Mouse (Mus musculus) layer of hippocampus, postnatal 25 days (tissue): ENCODE measurements at regions not wholly inside any gene's neighbourhood (a gene's known extent, or its start where the extent isn't known, plus 50 kb on each side); places are given as distances from the start of the nearest gene placed in this dataset.

Experiments
- DNase-seq, 2 experiments: peaks; one replicate each; pipeline ENCODE4 v3.0.0; 2022; ENCODE audit warnings: mixed read lengths in 2 of 2, low spot score in 1 of 2; ENCODE audit errors: extremely low spot score in 1 of 2

- no peak for DNase-seq
These were observed 112.4 kb upstream of the Cited2 start for GRCm38 (mm10) chr10:17610592-17610991.

DNA sequence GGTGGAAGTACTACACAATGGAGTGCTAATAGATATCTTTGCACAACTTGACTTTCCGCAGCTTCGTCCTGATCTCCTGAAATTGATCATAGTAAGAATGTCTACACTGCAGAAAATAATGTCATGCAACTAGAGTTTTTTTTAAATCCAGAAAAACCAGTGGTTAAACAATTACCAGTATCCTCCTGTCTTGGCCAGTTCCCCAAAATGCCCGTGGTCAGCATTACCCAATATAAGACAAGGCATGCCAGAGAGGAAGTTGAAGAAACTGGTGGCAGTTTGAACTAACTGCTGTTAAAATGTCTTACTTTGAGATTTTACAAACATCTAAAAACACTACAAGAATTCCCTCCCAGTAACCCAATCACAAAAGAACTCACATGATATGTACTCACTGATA is 109.7 kb upstream of the Cited2 start:
- DNase-seq, result no peak

DNA sequence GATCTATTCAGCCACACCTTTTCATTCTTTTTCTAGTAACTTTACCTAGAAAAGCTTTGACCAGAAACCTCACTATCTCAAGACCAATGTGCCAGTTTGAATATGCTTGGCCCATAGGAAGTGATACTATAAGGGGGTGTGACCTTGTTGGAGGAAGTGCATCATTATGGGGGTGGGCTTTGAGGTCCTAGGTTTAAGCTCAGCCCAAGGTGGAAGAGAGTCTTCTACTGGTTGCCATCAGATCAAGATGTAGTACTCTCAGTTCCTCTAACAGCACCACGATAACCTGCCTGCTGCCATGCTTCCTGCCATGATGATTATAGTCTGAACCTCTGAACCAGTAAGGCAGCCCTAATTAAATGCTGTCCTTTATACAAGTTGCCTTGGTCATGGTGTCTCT is 105.0 kb upstream of the Cited2 start:
- no peak for DNase-seq

DNA sequence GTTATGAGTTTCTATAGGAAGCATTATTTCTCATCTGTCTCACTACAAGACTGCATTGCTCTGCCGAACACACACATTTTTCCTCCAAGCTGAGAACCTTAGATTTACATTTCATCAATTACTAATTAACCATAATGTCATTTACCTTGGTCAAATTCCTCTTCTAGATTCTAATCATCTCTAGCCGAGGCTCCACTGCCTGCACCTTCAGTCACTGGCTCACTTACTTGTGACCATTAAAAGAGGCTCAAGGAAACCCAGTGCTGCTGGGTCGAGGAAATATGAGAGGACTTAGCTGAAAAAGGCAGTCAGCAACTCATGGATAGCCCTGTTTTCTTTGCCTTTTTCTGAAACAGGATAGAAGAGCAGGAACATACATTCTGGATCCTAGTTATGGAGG is 103.4 kb upstream of the Cited2 start:
- DNase-seq, result no peak

DNA sequence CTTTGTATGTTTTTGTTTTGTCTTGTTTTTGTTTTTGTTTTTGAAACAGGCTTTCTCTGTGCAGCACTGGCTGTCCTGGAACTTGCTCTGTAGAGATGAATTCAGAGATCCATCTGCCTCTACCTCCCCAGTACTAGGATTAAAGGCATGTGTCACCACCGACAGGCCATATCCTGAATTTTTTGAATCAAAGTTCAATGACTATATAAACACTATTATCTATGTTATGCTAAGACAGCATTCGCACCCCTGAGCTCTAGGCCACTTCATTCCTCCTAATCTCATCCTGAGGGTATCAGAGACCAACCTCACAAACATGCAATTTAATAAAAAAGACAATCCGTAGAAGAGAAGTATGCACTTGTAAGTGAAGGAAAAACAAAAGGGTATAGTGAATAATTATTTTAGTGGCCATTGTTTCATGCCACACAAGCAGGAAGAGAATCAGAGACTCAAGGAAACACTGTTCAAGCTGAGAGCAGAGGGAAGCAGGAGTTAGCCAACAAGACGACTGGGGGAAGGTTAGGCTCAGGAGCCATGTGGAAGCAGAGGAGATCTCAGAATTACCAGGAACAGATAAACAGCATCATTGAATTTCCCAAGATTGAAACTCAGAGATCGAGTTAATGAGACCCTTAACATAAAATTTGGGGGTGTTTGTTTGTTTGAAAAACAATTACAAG is 101.2 kb upstream of the Cited2 start:
- DNase-seq, result no peak

GRCm38 (mm10) chr10:17622802-17623201 is 100.2 kb upstream of the Cited2 start:
- DNase-seq, result no peak

DNA sequence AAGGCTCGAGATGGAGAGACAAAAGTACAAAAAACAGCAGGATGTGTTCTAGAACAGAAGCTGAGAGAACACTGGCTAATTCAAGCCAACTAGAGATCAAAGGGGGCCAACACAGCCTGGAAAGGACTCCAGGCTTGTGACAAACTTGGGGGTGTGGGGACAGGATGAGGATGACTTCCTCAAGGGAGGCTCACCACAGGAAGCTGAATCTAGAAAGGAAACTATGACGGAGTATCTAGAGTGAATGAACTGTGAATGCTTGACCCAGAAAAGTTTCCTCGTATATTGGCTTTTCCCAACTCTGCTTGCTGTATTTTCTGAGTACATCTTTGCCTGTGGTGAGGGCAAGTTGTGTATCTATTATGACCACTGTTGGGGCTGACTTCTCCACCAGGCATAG is 93.3 kb upstream of the Cited2 start:
- no peak for DNase-seq

DNA sequence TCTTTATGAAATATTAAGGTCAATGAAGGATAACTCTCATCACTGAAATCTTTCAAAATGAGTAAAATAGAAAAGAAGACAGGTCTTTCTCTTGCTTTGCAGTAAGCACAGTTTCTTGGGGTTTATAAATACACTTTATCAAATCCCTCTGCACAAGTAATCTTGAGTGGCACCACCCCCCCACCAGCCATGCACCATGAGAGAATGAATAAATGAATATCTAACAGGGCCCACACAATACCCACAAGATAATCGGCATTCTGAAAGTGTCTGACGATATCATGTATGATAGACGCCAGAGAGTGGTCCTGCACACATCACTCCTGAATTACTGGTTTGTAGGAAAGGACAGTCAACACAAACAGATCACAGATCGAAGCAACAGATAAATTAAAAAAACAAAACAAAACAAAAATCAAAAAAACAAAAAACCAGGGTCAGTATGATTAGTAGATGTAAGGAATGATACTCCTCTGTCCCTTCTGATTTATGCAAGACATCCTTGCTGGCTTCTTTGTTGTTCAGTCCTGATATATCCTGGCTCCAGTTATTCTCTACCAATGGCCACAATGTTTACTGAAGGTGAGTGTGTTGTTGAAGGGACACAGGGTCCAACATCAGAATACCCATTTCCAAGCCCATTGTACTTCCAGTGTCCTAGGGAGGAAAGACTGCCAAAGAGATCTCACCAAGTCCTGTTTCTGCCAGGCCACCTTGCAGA is 92.0 kb upstream of the Cited2 start:
- no peak for DNase-seq

DNA sequence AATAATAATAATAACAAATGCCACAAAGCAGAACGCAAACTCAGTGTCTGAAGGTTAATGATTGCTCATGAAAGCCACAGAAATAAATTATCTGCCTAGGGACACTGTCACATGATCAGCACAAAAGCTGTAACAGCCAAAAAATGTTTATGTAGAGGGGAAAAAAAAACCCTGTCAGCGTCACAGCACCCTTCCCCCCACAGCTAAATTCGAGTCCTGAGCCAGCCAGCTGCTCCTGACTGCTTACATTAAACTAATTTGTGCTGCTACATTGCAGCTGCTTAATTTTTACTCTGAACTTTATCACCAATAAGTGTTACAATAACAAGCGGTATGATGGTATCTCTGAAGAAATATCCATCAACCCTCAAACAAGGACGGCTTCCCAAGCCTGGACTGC is 91.2 kb upstream of the Cited2 start:
- no peak for DNase-seq

DNA sequence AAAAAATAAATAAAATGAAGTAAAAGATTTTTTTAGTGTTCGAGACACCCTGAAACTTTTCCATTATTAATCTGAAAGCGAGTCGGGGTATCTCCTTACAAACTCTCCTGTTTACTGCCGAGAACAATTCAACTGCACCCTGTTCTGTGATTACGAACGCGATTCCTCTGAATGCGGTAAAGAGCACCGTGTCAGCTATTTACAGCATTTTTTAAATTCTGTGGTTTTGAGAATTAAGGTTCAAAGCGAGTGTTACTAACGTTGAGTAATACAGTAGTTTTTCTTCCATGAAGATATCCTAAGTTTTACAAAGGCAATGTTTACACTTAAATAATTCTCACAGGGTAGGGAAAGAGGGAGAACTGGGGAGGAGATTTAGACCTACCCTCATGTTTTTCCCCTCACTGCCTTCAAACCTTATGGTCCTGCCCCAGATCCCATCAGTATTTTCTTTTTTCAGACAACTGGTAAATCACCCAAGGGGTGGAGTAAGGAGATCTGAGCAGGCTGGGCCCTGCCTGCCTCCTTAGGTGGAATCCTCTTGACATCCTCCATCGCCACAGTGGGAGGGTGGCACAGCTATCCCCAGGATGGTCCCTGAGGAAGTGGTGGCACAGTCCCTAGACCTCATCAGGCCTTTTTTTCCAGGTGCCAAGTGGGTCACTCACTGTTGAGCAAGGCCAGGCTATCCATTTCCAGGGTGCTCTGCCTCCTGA is 89.9 kb upstream of the Cited2 start:
- DNase-seq, result no peak

GRCm38 (mm10) chr10:17645363-17645762 is 77.7 kb upstream of the Cited2 start:
- no peak for DNase-seq

DNA sequence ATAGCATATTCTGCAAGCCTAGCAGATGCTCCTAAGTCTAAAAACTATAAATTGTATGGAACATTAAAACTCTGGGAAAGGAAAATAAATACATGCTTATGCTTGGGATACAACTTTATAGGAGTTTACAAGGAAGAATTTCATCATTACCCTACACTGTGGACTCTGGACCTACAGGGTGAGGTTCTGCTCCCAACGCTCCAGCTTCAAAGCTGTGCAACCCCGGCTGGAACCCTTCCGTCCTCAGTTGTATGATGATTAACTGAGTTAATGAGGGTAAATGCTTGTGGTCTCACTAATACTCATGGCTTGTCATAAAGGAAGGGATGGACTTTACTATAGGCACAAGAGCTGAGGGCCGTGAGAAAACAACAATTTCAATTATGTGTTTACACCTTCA is 76.6 kb upstream of the Cited2 start:
- DNase-seq, result no peak

- DNase-seq, result no peak
These were observed 74.9 kb upstream of the Cited2 start for GRCm38 (mm10) chr10:17648077-17648476.

- no peak for DNase-seq
These were observed 71.8 kb upstream of the Cited2 start for GRCm38 (mm10) chr10:17650997-17651750.

DNA sequence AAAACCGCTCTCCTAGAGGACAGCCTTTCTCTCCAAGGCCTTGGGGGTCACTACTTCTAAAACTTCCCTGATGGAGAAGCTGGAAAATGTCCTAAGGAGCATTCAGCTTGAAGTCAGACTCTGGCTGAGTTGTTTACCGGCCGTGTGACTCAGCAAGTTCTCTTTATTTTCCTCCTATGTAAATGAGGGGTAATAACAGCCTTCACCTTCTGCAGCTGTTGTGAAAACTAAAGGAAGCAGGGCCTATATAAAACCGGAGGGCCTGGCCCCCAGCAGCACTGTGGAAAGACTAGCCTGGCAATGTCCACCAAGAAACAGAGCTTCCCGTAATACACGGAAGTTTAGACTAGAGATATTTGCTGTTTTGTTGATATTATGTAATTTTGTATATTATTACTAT is 69.7 kb upstream of the Cited2 start:
- DNase-seq, result no peak

DNA sequence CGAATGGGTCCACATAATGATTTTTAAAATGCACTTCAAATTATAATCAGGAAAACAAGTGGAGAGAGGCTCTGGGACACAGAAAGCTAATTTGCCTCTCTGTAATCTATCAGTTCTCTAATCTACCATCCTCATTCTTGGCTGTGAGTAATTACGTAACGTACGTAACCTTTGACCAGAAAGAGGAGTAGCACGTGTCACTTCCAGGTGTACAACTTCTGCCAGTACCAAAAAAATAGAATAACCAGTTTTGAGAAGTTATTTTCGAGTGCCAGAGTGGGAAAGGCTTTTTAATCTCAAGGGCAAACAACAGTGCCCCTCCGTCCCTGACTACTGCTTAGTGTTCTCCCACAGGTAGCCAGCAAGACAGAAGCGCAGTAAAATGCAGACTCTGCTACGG is 69.2 kb upstream of the Cited2 start:
- DNase-seq, result no peak

- DNase-seq, result no peak
These were observed 68.6 kb upstream of the Cited2 start for GRCm38 (mm10) chr10:17654308-17654858.

GRCm38 (mm10) chr10:17655459-17656051 is 67.5 kb upstream of the Cited2 start:
- DNase-seq, result no peak

- no peak for DNase-seq
These were observed 66.7 kb upstream of the Cited2 start for GRCm38 (mm10) chr10:17656305-17656704.

DNA sequence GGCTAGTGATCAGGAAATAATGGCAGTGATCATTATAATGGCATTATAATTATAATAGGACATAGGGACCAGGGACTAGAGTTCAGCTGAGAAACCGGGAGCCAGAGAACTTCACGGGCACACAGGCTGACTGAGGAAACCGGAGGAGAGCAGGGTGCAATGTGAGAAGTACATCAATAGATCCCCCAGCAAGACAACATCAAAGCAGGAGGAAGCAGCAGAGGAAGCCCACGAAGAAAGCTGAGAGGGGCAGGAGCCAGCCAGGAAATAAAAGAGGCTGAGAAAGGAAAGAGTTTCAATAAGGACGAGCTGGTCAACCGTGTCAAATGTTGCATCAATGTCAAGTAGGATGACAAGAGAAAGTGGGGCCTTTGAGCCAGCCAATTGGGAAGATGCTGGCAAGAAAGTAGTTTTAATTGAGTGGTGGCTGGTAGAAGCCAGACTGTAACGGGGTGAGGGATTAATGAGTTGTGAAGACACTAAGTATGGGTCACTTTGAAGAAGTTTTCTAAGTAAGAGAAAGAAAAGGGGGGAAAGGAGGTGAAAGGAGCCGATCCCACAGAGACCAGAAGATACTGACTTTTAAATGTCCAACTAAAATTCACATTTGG is 66.0 kb upstream of the Cited2 start:
- no peak for DNase-seq
